Mouse (Mus musculus) liver, postnatal 0 days (tissue): ENCODE data around the gene Slc16a7. TPM values are rescaled to one million over a fixed set of nuclear protein-coding genes. Genes with fewer than 3 reads are reported as not detected.

Experiments used
- ATAC-seq: fragments of 200-750 bp; cut with Nextera tagmentation; 2 replicates; pipeline ENCODE4 v1.8.0; 2017; ENCODE audit warnings: mild to moderate bottlenecking, moderate library complexity
- DNase-seq: peaks from one replicate; pipeline ENCODE4 v3.0.0-alpha.2; 2016
- H3K27ac ChIP-seq: fragments of 300-500 bp; sonication (generic); 2 replicates; pipeline ENCODE4 v1.5.1; 2014; ENCODE audit warnings: antibody characterized with exemption, moderate library complexity, mild to moderate bottlenecking, low read depth
- H3K27me3 ChIP-seq: fragments of 300-500 bp; sonication (generic); 2 replicates; pipeline ENCODE4 v1.6.1; 2014; ENCODE audit warnings: low read length, control low read depth, mixed read lengths; ENCODE audit not compliant: insufficient read depth
- H3K36me3 ChIP-seq: fragments of 300-500 bp; sonication (generic); replicated peaks from 2 replicates; pipeline ENCODE4 v1.6.1; 2014; ENCODE audit warnings: mild to moderate bottlenecking, control low read depth, low read length, moderate library complexity, mixed read lengths; ENCODE audit not compliant: insufficient read depth
- H3K4me1 ChIP-seq: fragments of 300-500 bp; sonication (generic); 2 replicates; pipeline ENCODE4 v1.6.1; 2014; ENCODE audit warnings: antibody characterized with exemption, mild to moderate bottlenecking, control low read depth; ENCODE audit not compliant: insufficient read depth
- H3K4me2 ChIP-seq: fragments of 300-500 bp; sonication (generic); 2 replicates; pipeline ENCODE4 v1.6.1; 2014; ENCODE audit warnings: low read depth, mild to moderate bottlenecking, low read length, moderate library complexity, mixed read lengths
- H3K4me3 ChIP-seq: fragments of 300-500 bp; sonication (generic); 2 replicates; pipeline ENCODE4 v1.5.1; 2014; ENCODE audit warnings: low read depth, low read length
- H3K9ac ChIP-seq: fragments of 300-500 bp; sonication (generic); replicated peaks from 2 replicates; pipeline ENCODE4 v1.6.1; 2014; ENCODE audit warnings: mild to moderate bottlenecking, moderate library complexity
- H3K9me3 ChIP-seq: fragments of 300-500 bp; sonication (generic); 2 replicates; pipeline ENCODE4 v1.6.1; 2016; ENCODE audit warnings: mild to moderate bottlenecking, control low read depth, low read length, mixed read lengths
- CTCF ChIP-seq: sonication (generic); IDR thresholded peaks from 2 replicates; pipeline ENCODE4 v1.5.1; 2016; ENCODE audit warnings: antibody characterized with exemption, low read depth
- EP300 ChIP-seq: IDR thresholded peaks from 2 replicates; pipeline ENCODE4 v1.6.1; 2016; ENCODE audit warnings: antibody characterized with exemption, low read depth, mild to moderate bottlenecking
- WGBS: fragments of 180-500 bp; shearing (Covaris S2); extraction: QIAGEN DNeasy Blood & Tissue Kit; methylation state at CpG from one replicate; pipeline ENCODE4 v1.1.7; 2014; ENCODE audit not compliant: insufficient replicate concordance; 5-methylcytosine and 5-hydroxymethylcytosine counted together
- polyA plus RNA-seq: library from polyadenylated mRNA; unstranded; fragments of >200 nt; fragmentation: Nextera tagmentation; extraction: Ambion mirVana; gene quantifications from 2 replicates; pipeline ENCODE4 v1.2.1, GENCODE M21; 2015

Slc16a7 gene
- polyA plus RNA-seq, 1 experiment from 2014 or later: 41.0 TPM

GRCm38 (mm10) chr10:125328331-125329063 is 60.8 kb downstream of the Slc16a7 start:
- peak overlapping the region; percentile 68 for H3K27ac ChIP-seq
- WGBS: 54% methylated on average over 16 of the region's 16 CpGs
- H3K36me3 ChIP-seq: no peaks in the 10 kb centered on the region
- H3K9me3 ChIP-seq: no peaks in the 10 kb centered on the region
- ATAC-seq (peak; percentile 78), DNase-seq (peak; percentile 42)
- H3K4me1 ChIP-seq: peaks cover 13% of the 10 kb centered on the region
- peak overlapping the region; percentile 23 for H3K4me2 ChIP-seq
- H3K27me3 ChIP-seq: no peaks in the 10 kb centered on the region
- H3K4me3 ChIP-seq: peak overlapping the region; percentile 31
- H3K9ac ChIP-seq: 0 out of 2 replicates have a peak overlapping the region, but pooled peaks have one; percentile 16
- no peak for TF ChIP-seq CTCF
- 0 out of 2 replicates have a peak, but pooled peaks have one; percentile 5 for TF ChIP-seq EP300

GRCm38 (mm10) chr10:125324871-125325565 is 64.2 kb downstream of the Slc16a7 start:
- Histone ChIP-seq H3K4me2 (0 out of 2 replicates have a peak overlapping the region, but pooled peaks have one; percentile 49), H3K27ac (peak overlapping the region; percentile 72), H3K27me3 (no peaks in the 10 kb centered on the region), H3K36me3 (no peaks in the 10 kb centered on the region), H3K4me1 (peaks cover 23% of the 10 kb centered on the region), H3K4me3 (no peak overlapping the region), H3K9me3 (no peaks in the 10 kb centered on the region), H3K9ac (no peak overlapping the region)
- DNase-seq: no peak
- TF ChIP-seq CTCF (no peak), EP300 (no peak)
- WGBS: 42% methylated on average over 7 of the region's 7 CpGs
- peak; percentile 38; the same call in 1 of the 2 replicates for ATAC-seq

GRCm38 (mm10) chr10:125324149-125324834 is 65.0 kb downstream of the Slc16a7 start:
- ATAC-seq (peak; percentile 66), DNase-seq (peak; percentile 44)
- no peaks in the 10 kb centered on the region for H3K27me3 ChIP-seq
- peaks cover 28% of the 10 kb centered on the region for H3K4me1 ChIP-seq
- 60% methylated on average over 13 of the region's 13 CpGs for WGBS
- peak overlapping the region; percentile 72 for H3K27ac ChIP-seq
- H3K4me2 ChIP-seq: peak overlapping the region; percentile 49
- H3K4me3 ChIP-seq: no peak overlapping the region
- no peaks in the 10 kb centered on the region for H3K9me3 ChIP-seq
- H3K9ac ChIP-seq: peak overlapping the region; percentile 41
- no peak for TF ChIP-seq CTCF
- no peak for TF ChIP-seq EP300
- no peaks in the 10 kb centered on the region for H3K36me3 ChIP-seq

GRCm38 (mm10) chr10:125321446-125322428 is 67.5 kb downstream of the Slc16a7 start:
- Histone ChIP-seq H3K4me1 (peaks cover 31% of the 10 kb centered on the region), H3K36me3 (no peaks in the 10 kb centered on the region), H3K27ac (peak overlapping the region; percentile 78), H3K9ac (no peak overlapping the region), H3K4me2 (peak overlapping the region; percentile 50), H3K4me3 (no peak overlapping the region), H3K9me3 (no peaks in the 10 kb centered on the region), H3K27me3 (no peaks in the 10 kb centered on the region)
- TF ChIP-seq EP300 (no peak; the same call in 1 of the 2 replicates), CTCF (no peak)
- DNase-seq: peak; percentile 33
- ATAC-seq: peak; percentile 78
- WGBS: 46% methylated on average over 11 of the region's 11 CpGs

- no peaks in the 10 kb centered on the region for H3K36me3 ChIP-seq
- H3K9me3 ChIP-seq: no peaks in the 10 kb centered on the region
- 24% methylated on average over 6 of the region's 6 CpGs for WGBS
- DNase-seq: peak; percentile 33
- H3K27me3 ChIP-seq: no peaks in the 10 kb centered on the region
- no peak overlapping the region for H3K27ac ChIP-seq
- H3K9ac ChIP-seq: no peak overlapping the region
- H3K4me2 ChIP-seq: no peak overlapping the region
- ATAC-seq: peak; percentile 51
- H3K4me1 ChIP-seq: peaks cover 18% of the 10 kb centered on the region
- no peak overlapping the region for H3K4me3 ChIP-seq
- no peak for TF ChIP-seq EP300
- peak; percentile 41; the same call in 1 of the 2 replicates for TF ChIP-seq CTCF
Measured at GRCm38 (mm10) chr10:125317317-125317716, 71.9 kb downstream of the Slc16a7 start.
